Mouse (Mus musculus): ENCODE data around the gene Olfr512.

DNA sequence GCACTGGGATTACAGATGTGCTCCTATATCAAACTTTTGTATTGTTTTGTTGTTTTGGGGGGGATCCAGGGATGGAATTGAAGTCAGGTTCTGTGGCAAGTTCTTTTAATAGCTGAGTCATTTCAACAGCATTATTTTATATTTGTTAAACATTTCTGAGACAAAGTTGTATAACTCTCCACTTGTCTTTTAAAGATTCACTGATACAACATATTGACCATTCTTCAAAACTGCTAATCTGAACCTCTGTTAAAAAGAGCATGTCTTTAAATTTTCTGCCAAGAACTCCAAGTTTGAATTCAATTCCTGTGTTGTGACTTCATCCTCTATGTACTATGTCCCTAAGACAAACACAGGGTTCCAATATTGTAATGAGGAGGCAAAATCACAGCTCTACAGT is at the start of gene Olfr512:
- TF ChIP-seq POLR2A (IDR thresholded peaks at IDR 0.05; ENCODE audit: borderline replicate concordance, low read depth, low read length) (no peak), CTCF (IDR thresholded peaks at IDR 0.05; ENCODE audit: low read depth, low read length) (no peak)
